Mouse (Mus musculus): ENCODE measurements around the gene Bik. TPM values are rescaled to one million over a fixed set of nuclear protein-coding genes. Genes with fewer than 3 reads are reported as not detected.

The Bik gene
- total and polyA plus RNA-seq, 3 experiments: 0.50 TPM; not detected in 2

GRCm38 (mm10) chr15:83574731-83575351 lies 48.2 kb downstream of the Bik start:
- in situ Hi-C loops (cut with MboI; ENCODE audit: low pct_ligation_motif_present, low pct_unique_long_range_greater_than_20kb, low sequenced_read_pairs) (no loop called here), dilution Hi-C loops (cut with MboI; ENCODE audit: extremely low pct_ligation_motif_present, extremely low pct_unique_long_range_greater_than_20kb, low sequenced_read_pairs) (no loop called here)
- Histone ChIP-seq H3K27ac (ENCODE audit: insufficient read depth, low read depth) (no peak overlapping the region), H3K9me3 (replicated peaks; ENCODE audit: low read length) (no peaks in the 10 kb centered on the region), H3K4me3 (replicated peaks in 1 of 3; ENCODE audit: low read depth in 2 of 3, low read length in 2 of 3, poor library complexity in 1 of 3) (no peak overlapping the region), H3K36me3 (replicated peaks in 1 of 2; ENCODE audit: control insufficient read depth in 1 of 2, insufficient read depth in 1 of 2, low read length in 1 of 2) (peaks cover 57 to 79% of the 10 kb centered on the region in 2 experiments), H3K27me3 (replicated peaks) (no peaks in the 10 kb centered on the region), H3K9ac (ENCODE audit: insufficient read depth, low read depth) (no peak overlapping the region), H3K79me2 (replicated peaks; ENCODE audit: control insufficient read depth, extremely low read depth, insufficient read depth, poor library complexity, severe bottlenecking) (no peaks in the 10 kb centered on the region), H3K4me1 (ENCODE audit: control insufficient read depth in 1 of 2, insufficient read depth in 2 of 2) (peaks cover 0 to 11% of the 10 kb centered on the region in 2 experiments; a peak in 1 of 4 replicates), H3K4me2 (ENCODE audit: insufficient read depth, low read depth, poor library complexity, severe bottlenecking) (no peak overlapping the region)
- no peak for TF ChIP-seq CHD1 (IDR thresholded peaks at IDR 0.05; ENCODE audit: low read depth, low read length)
- TF ChIP-seq ZMIZ1 (IDR thresholded peaks at IDR 0.05; ENCODE audit: low read depth, low read length): no peak
- no peak for TF ChIP-seq HCFC1 (IDR thresholded peaks at IDR 0.05; ENCODE audit: low read depth, low read length)
- no peak for TF ChIP-seq SMC3 (IDR thresholded peaks at IDR 0.05; ENCODE audit: low read depth, low read length)
- no peak for TF ChIP-seq JUND (conservative IDR thresholded peaks at IDR 0.05; ENCODE audit: low read depth, low read length)
- TF ChIP-seq TCF12 (IDR thresholded peaks at IDR 0.05; ENCODE audit: low read depth, low read length): no peak
- no peak for TF ChIP-seq ZNF384 (IDR thresholded peaks at IDR 0.05; ENCODE audit: low read depth, low read length)
- no peak for TF ChIP-seq POLR2AphosphoS2 (IDR thresholded peaks at IDR 0.05; ENCODE audit: low read depth, low read length)
- TF ChIP-seq NELFE (IDR thresholded peaks at IDR 0.05; ENCODE audit: low read depth, low read length): no peak
- TF ChIP-seq UBTF (IDR thresholded peaks at IDR 0.05; ENCODE audit: low read depth, low read length): no peak
- TF ChIP-seq USF2 (conservative IDR thresholded peaks at IDR 0.05; ENCODE audit: low read depth, low read length): no peak
- no peak for TF ChIP-seq KAT2A (IDR thresholded peaks at IDR 0.05; ENCODE audit: insufficient replicate concordance, low read length)
- no peak for TF ChIP-seq CTCF (conservative IDR thresholded peaks at IDR 0.05 in 1 of 2, IDR thresholded peaks at IDR 0.05 in 1 of 2; ENCODE audit: low read depth in 2 of 2, low read length in 2 of 2)
- TF ChIP-seq MXI1 (IDR thresholded peaks at IDR 0.05; ENCODE audit: low read depth, low read length): no peak
- TF ChIP-seq RCOR1 (conservative IDR thresholded peaks at IDR 0.05; ENCODE audit: low read depth, low read length): no peak
- no peak for TF ChIP-seq IRF4 (IDR thresholded peaks at IDR 0.05; ENCODE audit: low read depth, low read length)
- TF ChIP-seq E2F4 (IDR thresholded peaks at IDR 0.05; ENCODE audit: insufficient replicate concordance, low read depth, low read length): no peak
- no peak for TF ChIP-seq PAX5 (IDR thresholded peaks at IDR 0.05; ENCODE audit: low read length)
- DNase-seq (ENCODE audit: extremely low read depth): no peak

GRCm38 (mm10) chr15:83575543-83575942 lies 48.9 kb downstream of the Bik start:
- Histone ChIP-seq H3K27ac (ENCODE audit: insufficient read depth, low read depth) (no peak overlapping the region), H3K36me3 (replicated peaks in 1 of 2; ENCODE audit: control insufficient read depth in 1 of 2, insufficient read depth in 1 of 2, low read length in 1 of 2) (peaks cover 64 to 86% of the 10 kb centered on the region in 2 experiments), H3K9me3 (replicated peaks; ENCODE audit: low read length) (no peaks in the 10 kb centered on the region), H3K4me1 (ENCODE audit: control insufficient read depth in 1 of 2, insufficient read depth in 2 of 2) (peaks cover 0 to 4% of the 10 kb centered on the region in 2 experiments; a peak in 1 of 4 replicates), H3K9ac (ENCODE audit: insufficient read depth, low read depth) (no peak overlapping the region), H3K4me2 (ENCODE audit: insufficient read depth, low read depth, poor library complexity, severe bottlenecking) (no peak overlapping the region), H3K4me3 (replicated peaks in 1 of 3; ENCODE audit: low read depth in 2 of 3, low read length in 2 of 3, poor library complexity in 1 of 3) (no peak overlapping the region), H3K27me3 (replicated peaks) (no peaks in the 10 kb centered on the region), H3K79me2 (replicated peaks; ENCODE audit: control insufficient read depth, extremely low read depth, insufficient read depth, poor library complexity, severe bottlenecking) (no peaks in the 10 kb centered on the region)
- in situ Hi-C loops (cut with MboI; ENCODE audit: low pct_ligation_motif_present, low pct_unique_long_range_greater_than_20kb, low sequenced_read_pairs): no loop called here
- TF ChIP-seq BHLHE40 (IDR thresholded peaks at IDR 0.05; ENCODE audit: low read depth, low read length) (no peak), HCFC1 (IDR thresholded peaks at IDR 0.05; ENCODE audit: low read depth, low read length) (no peak), MEF2A (IDR thresholded peaks at IDR 0.05; ENCODE audit: borderline replicate concordance, low read depth, low read length) (no peak), ZMIZ1 (IDR thresholded peaks at IDR 0.05; ENCODE audit: low read depth, low read length) (no peak), ZKSCAN1 (IDR thresholded peaks at IDR 0.05; ENCODE audit: borderline replicate concordance, low read depth, low read length) (no peak), KAT2A (IDR thresholded peaks at IDR 0.05; ENCODE audit: insufficient replicate concordance, low read length) (no peak), SIN3A (IDR thresholded peaks at IDR 0.05; ENCODE audit: low read length) (no peak), ELF1 (IDR thresholded peaks at IDR 0.05; ENCODE audit: low read depth, low read length) (no peak), JUN (IDR thresholded peaks at IDR 0.05; ENCODE audit: insufficient read depth, low read depth, low read length) (no peak), E2F4 (IDR thresholded peaks at IDR 0.05; ENCODE audit: insufficient replicate concordance, low read depth, low read length) (no peak), NRF1 (IDR thresholded peaks at IDR 0.05; ENCODE audit: low read depth, low read length) (no peak), USF1 (IDR thresholded peaks at IDR 0.05; ENCODE audit: low read depth, low read length) (no peak), ETS1 (conservative IDR thresholded peaks at IDR 0.05; ENCODE audit: low read depth, low read length) (no peak), RAD21 (IDR thresholded peaks at IDR 0.05; ENCODE audit: low read depth, low read length) (no peak), CHD2 (IDR thresholded peaks at IDR 0.05; ENCODE audit: low read length) (no peak), MAFK (IDR thresholded peaks at IDR 0.05; ENCODE audit: insufficient replicate concordance, low read length) (no peak), UBTF (IDR thresholded peaks at IDR 0.05; ENCODE audit: low read depth, low read length) (no peak)
- DNase-seq (ENCODE audit: extremely low read depth): no peak
- dilution Hi-C loops (cut with MboI; ENCODE audit: extremely low pct_ligation_motif_present, extremely low pct_unique_long_range_greater_than_20kb, low sequenced_read_pairs): no loop called here

Data from CH12.LX (cell line).